Mouse (Mus musculus): ENCODE measurements around the gene Trim14.
A peak's percentile ranks its signal among the peaks of the same experiment; 100 is the strongest.

The Trim14 gene

GRCm38 (mm10) chr4:46485696-46486417 is 50.1 kb downstream of the Trim14 start:
- peak; percentile 85 for DNase-seq (ENCODE audit: low read depth, low spot score)

- DNase-seq (ENCODE audit: low read depth, low spot score) = no peak
Measured at GRCm38 (mm10) chr4:46479081-46479480, 56.9 kb downstream of the Trim14 start.

- peak; percentile 60 for DNase-seq (ENCODE audit: low read depth, low spot score)
Measured at GRCm38 (mm10) chr4:46475101-46475500, 60.8 kb downstream of the Trim14 start.

GRCm38 (mm10) chr4:46465740-46466139 is 70.2 kb downstream of the Trim14 start:
- no peak for DNase-seq (ENCODE audit: low read depth, low spot score)

DNA sequence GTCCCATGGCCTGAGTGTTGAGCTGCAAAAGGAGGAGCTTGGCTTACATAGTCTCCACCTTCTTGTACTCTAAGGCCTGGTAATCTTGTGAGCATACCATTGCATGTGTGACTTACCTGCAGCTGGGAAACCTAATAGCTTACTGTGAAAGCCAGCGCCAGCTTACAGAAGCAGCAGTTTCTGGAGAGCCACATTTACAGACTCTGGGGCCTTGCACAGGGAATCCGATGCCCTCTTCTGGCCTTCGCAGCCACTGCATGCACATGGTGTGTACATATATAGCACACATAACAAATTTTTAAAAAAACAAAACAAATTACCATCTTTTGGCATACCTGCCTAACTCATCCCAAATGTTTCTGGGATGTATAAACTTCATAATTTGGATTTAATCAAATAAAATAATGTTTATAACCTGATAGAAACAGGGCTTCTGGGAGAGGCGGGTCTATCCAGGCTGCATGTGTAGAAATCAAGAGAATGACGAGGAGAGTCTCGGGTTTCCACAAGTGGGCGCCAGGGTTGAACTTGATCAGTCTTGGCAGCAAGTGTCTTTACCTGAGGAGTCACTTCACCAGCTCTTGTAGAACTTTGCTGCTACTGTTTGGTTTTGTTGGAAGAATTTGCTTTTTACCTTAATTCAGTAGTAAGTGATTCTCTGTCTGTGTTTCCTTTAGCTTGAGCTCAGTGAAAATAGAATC is 72.7 kb downstream of the Trim14 start:
- peak; percentile 73 for DNase-seq (ENCODE audit: low read depth, low spot score)

GRCm38 (mm10) chr4:46458411-46458810 is 77.5 kb downstream of the Trim14 start:
- no peak for DNase-seq (ENCODE audit: low read depth, low spot score)

DNA sequence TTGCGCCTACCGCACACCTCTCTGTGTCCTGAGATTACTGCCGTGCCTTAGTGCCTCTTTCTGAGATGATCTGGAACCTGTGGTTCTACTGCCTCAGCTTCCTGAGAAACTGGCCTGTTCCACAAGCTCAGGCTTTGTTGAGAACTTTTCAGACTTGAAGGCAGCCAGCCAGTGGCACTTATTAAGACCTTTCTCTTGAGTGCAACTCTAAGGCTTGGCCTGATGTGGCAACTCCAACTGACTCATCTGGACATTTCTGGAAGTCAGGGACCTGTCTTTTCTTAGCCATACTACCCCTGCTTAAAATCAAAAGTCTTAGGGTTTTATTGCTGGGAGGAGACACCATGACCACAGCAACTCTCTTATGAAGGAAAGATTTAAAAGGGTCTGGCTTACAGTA is 78.8 kb downstream of the Trim14 start:
- DNase-seq (ENCODE audit: low read depth, low spot score) = no peak

GRCm38 (mm10) chr4:46456762-46457161 is 79.2 kb downstream of the Trim14 start:
- DNase-seq (ENCODE audit: low read depth, low spot score) = no peak

- no peak for DNase-seq (ENCODE audit: low read depth, low spot score)
Measured at GRCm38 (mm10) chr4:46454097-46454864, 81.7 kb downstream of the Trim14 start.

DNA sequence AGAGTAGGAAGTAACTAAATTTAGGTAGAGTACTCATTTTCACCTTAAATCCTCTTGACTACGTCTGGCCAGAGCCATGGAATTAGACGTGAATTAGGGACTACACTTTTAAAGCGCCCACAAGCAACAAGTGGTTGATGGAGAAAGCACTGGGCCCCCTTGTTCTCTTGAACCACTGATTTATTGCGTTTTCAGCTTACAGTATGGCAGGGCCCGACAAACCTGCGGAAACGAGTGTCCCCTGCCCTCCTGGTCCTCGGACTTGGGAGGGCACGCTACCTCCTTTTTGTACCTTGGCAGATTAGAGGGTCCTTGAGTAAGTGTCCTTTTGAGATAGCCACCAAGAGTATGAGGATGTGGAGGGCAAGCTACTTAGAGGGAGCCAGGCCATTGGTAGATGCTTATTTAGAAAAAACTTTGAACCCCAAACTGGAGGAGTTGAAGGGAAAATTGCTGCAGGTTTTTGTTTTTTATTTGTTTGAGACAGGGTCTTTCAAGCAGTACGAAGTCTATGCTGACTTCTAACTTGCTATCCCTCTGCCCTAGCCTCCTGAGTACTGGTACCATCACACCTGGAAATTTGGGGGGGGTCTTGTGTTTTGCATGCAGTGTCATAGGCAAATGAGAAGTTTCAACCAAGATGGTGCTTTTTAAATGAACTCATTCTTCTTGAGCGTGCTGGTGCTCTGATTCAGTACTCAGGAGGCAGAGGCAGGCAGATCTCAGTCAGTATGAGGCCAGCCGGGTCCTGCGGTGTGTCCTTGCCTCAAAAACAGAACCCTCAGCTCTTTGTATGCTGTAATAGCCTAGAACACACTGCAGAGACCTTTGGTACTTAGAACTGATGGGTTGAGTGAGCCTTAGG is 82.9 kb downstream of the Trim14 start:
- no peak for DNase-seq (ENCODE audit: low read depth, low spot score)

DNA sequence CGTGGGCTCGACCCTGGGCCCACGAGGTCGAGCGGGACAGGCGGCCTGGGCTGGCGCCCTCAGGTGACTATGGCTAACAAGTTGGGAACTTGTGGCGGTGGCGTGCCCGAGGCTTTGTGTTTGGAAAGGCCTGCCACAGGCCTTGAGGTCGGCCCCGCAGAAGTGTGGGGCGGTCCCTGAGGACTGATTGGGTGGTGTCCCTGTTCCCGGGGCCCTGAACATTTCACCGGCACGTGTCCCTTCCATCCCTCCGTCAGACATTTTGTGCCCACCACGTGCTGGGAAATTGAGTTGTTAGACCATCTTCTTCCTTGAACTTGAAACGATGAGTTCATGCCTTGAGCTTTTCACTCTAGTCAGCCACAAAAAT is 83.5 kb downstream of the Trim14 start:
- DNase-seq (ENCODE audit: low read depth, low spot score) = peak; percentile 93

DNA sequence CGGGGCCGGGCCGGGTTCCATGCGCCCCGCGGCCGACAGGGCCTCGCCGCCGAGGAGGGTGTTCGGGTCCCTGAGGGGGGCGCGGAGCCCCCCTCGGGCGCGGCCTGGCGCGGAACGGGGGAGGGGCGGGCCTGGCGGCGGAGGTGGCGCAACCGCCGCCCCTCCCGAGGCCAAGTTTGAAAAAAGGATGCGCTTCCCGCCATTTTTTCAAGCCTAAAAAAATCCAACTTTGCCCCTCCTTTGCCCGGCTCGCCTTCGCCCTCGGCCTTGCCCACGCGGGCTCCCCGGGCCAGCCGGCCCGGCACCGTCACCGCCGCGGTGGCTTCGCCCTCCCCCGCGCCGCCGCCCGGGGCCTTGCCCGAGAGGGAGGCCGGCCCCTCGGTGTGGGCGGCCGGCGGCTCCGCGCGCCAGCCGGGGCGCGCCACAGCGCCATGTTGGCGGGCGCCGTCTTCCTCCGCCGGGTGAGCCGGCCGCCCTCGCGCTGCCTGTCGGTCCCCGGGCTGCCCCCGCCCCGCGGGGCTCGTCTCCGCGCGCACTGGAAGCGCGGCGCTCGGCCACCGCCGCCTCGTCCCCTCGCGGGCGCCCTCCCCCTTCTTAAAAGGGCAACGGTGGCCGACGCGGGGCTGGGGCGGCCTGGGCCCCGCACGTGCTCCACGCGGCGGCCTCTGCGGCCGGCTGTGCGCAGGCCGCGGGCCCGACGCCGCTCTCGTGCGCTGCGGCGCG is 84.0 kb downstream of the Trim14 start:
- peak; percentile 71 for DNase-seq (ENCODE audit: low read depth, low spot score)

DNA sequence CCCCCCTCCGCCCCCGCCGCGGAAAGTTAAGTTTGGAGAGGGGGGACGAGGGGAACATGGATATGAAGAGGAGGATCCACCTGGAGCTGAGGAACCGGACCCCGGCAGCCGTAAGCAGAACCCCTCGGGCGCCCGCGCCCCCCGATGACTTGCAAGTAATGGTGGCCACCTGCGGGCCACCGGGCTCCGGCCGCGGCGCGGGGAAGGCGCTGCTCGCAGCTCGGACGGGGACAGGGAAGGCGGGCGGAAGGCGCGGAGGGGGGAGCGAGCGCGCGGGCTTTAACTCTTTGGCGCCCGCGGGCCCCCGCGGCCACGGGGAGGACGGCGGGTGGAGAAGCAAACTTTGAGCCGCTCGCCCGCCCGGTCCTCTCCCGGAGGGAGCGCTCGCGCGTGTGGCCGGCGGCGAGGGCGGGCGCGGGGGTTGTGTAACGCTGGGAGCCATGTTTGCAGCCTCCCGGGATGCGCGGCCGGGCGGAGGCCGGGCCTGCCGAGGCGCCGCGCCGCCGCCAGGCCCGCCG is 84.6 kb downstream of the Trim14 start:
- peak; percentile 63 for DNase-seq (ENCODE audit: low read depth, low spot score)

- peak; percentile 97 for DNase-seq (ENCODE audit: low read depth, low spot score)
Measured at GRCm38 (mm10) chr4:46450519-46451131, 85.3 kb downstream of the Trim14 start, which contains the start of gene Anp32b. Gene Anp32b (plus strand): TSS chr4:46450902.

GRCm38 (mm10) chr4:46450020-46450518 is 85.9 kb downstream of the Trim14 start:
- DNase-seq (ENCODE audit: low read depth, low spot score) = no peak

GRCm38 (mm10) chr4:46448886-46449285 is 87.1 kb downstream of the Trim14 start:
- DNase-seq (ENCODE audit: low read depth, low spot score) = no peak

GRCm38 (mm10) chr4:46447461-46447860 is 88.5 kb downstream of the Trim14 start:
- DNase-seq (ENCODE audit: low read depth, low spot score) = no peak

- DNase-seq (ENCODE audit: low read depth, low spot score) = peak; percentile 37
Measured at GRCm38 (mm10) chr4:46445237-46445945, 90.5 kb downstream of the Trim14 start.

Measured in ZHBTc4 (cell line).